Mouse (Mus musculus) liver, embryonic 14.5 days (tissue): Measurements from ENCODE around the gene Wfdc13.

Source experiments
- CTCF ChIP-seq: IDR thresholded peaks from 2 replicates; pipeline ENCODE4 v1.5.1; 2016; ENCODE audit warnings: antibody characterized with exemption, low read depth, control low read depth
- EP300 ChIP-seq: IDR thresholded peaks from 2 replicates; pipeline ENCODE4 v1.6.1; 2016; ENCODE audit warnings: antibody characterized with exemption, low read depth

DNA sequence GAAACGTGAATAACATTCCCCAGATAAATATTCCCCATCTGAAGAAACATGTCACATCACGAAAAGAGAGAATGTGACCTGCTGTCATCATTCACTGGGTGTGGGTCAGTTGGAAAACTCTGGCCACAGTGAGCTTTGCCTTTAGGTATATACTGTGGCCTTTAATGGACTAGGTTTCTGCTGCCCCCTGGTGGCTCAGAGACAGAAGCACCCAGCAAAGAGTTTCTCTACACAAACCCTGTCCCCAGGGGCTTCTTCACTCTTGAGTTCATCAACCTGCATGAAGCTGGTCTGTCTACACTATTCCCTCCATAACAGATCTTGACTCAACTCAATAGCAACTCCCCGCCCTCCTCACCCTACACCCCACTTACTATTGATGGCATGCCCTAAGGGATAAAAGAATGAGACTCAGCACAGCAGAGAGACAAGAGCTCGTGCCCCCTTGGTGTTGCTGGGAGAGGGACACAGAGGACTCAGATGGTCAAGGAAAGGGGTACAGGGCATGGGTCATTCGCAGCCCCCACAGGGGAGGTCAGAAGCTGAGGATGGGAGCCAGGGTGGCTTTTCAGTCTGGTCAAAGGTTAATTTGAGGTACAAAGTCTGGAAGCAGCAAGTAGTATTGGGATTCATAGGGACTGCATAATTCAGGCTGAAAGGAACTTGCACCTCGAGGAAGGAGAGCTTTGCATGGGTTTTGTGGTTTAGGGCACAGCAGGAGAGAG, 41.1 kb downstream of the Wfdc13 start:
- TF ChIP-seq CTCF (peak; percentile 86), EP300 (no peak)
